Mouse (Mus musculus): ENCODE results near the gene Ddx3x.
"Not testable (repeated sequence)": the region's sequence is repeated elsewhere in the genome, so short reads cannot be mapped to it uniquely, and the experiment has no call there.

The Ddx3x gene

GRCm38 (mm10) chrX:13281329-13282088 lies 739 bp downstream of the Ddx3x start:
- DNase-seq = peak; percentile 77 to 82

- peak; percentile 19 to 29 for DNase-seq
These were observed 1.5 kb downstream of the Ddx3x start for GRCm38 (mm10) chrX:13282089-13282850.

GRCm38 (mm10) chrX:13285772-13286171 lies 5.0 kb downstream of the Ddx3x start:
- DNase-seq = no peak

- DNase-seq = no peak
These were observed 13.9 kb downstream of the Ddx3x start for GRCm38 (mm10) chrX:13294505-13295228.

GRCm38 (mm10) chrX:13295229-13295571 lies 14.4 kb downstream of the Ddx3x start:
- DNase-seq = no peak

GRCm38 (mm10) chrX:13296241-13296640 lies 15.5 kb downstream of the Ddx3x start:
- DNase-seq = not testable (repeated sequence)

- no peak for DNase-seq
These were observed 25.4 kb downstream of the Ddx3x start for GRCm38 (mm10) chrX:13306190-13306589.

- no peak for DNase-seq
These were observed 30.6 kb downstream of the Ddx3x start for GRCm38 (mm10) chrX:13311396-13311795.

GRCm38 (mm10) chrX:13329611-13330010 lies 48.8 kb downstream of the Ddx3x start:
- DNase-seq = no peak

Data from kidney, postnatal 36 days (tissue).